Mouse (Mus musculus): ENCODE results near the gene Borcs8. TPM values are rescaled to one million over a fixed set of nuclear protein-coding genes. Genes with fewer than 3 reads are reported as not detected.

Borcs8 gene
- polyA plus RNA-seq, 2 experiments: 61.8 to 84.2 TPM

DNA sequence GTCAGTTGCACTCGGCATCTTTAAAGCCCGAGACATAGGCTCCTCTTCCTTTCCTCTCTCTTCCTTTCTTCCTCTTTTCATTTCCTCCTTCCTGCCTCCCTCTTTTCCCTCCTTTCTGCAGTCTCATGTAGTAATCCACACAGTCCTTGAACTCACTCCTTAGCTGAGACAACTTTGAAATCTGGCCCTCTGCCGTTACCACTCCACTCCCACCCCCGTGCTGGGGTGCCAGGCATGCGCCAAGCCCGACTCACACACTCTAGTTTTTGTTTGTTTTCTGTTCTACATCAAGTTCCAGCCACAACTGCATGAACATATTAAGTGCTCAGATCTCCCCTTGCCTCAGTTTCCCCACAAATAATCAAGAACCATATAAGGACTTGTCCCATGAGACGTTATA lies 34.4 kb upstream of the Borcs8 start:
- ATAC-seq (ENCODE audit: low FRiP score, low read depth) (no peak), DNase-seq (ENCODE audit: low spot score) (no peak)
- H3K9me3 ChIP-seq (ENCODE audit: control insufficient read depth, low read length): no peaks in the 10 kb centered on the region
- H3K4me2 ChIP-seq (replicated peaks; ENCODE audit: low read depth, low read length, severe bottlenecking): no peak overlapping the region
- 77% methylated on average over 7 of the region's 7 CpGs for WGBS
- no peak overlapping the region for H3K9ac ChIP-seq (ENCODE audit: low read depth, low read length, severe bottlenecking)
- no peaks in the 10 kb centered on the region for H3K4me1 ChIP-seq (ENCODE audit: control insufficient read depth, insufficient read depth, low read length)
- H3K4me3 ChIP-seq (replicated peaks; ENCODE audit: low read length): no peak overlapping the region
- no peak for TF ChIP-seq POLR2A (IDR thresholded peaks at IDR 0.05; ENCODE audit: borderline replicate concordance, extremely low read depth, insufficient read depth, insufficient read length)
- H3K36me3 ChIP-seq (ENCODE audit: control insufficient read depth, insufficient read depth, low read length): no peaks in the 10 kb centered on the region
- no peak overlapping the region for H3K27ac ChIP-seq (replicated peaks; ENCODE audit: low read depth, low read length)
- H3K27me3 ChIP-seq (ENCODE audit: control insufficient read depth, insufficient read depth, low read length): peaks cover 1% of the 10 kb centered on the region; the same call in 1 of the 2 replicates

DNA sequence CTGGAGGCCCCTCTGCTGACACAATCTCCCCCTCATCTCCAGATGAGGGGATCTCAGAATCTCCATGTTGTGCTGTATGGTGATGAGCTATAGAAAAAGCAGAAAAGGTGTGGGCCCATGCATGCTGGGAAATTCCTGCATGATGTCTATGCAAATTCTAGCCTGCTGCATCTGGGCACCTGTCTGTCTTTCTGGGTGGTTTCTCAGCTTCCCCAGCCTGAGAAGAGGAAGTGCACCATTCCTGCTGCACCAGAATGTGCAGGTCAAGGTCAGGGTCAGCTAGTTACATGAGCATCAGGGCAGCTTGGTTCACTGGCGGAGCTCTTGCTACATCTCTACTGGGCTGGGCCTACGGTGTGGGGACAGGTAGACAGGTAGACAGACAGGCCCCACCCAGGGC lies 28.8 kb upstream of the Borcs8 start:
- TF ChIP-seq POLR2A (IDR thresholded peaks at IDR 0.05; ENCODE audit: borderline replicate concordance, extremely low read depth, insufficient read depth, insufficient read length): no peak
- WGBS: 94% methylated on average over 2 of the region's 2 CpGs
- Histone ChIP-seq H3K4me1 (ENCODE audit: control insufficient read depth, insufficient read depth, low read length) (no peaks in the 10 kb centered on the region), H3K4me3 (replicated peaks; ENCODE audit: low read length) (no peak overlapping the region), H3K36me3 (ENCODE audit: control insufficient read depth, insufficient read depth, low read length) (no peaks in the 10 kb centered on the region), H3K9ac (ENCODE audit: low read depth, low read length, severe bottlenecking) (no peak overlapping the region), H3K4me2 (replicated peaks; ENCODE audit: low read depth, low read length, severe bottlenecking) (no peak overlapping the region), H3K27me3 (ENCODE audit: control insufficient read depth, insufficient read depth, low read length) (peaks cover 52% of the 10 kb centered on the region), H3K27ac (replicated peaks; ENCODE audit: low read depth, low read length) (no peak overlapping the region), H3K9me3 (ENCODE audit: control insufficient read depth, low read length) (no peaks in the 10 kb centered on the region)
- no peak for DNase-seq (ENCODE audit: low spot score)
- no peak for ATAC-seq (ENCODE audit: low FRiP score, low read depth)

DNA sequence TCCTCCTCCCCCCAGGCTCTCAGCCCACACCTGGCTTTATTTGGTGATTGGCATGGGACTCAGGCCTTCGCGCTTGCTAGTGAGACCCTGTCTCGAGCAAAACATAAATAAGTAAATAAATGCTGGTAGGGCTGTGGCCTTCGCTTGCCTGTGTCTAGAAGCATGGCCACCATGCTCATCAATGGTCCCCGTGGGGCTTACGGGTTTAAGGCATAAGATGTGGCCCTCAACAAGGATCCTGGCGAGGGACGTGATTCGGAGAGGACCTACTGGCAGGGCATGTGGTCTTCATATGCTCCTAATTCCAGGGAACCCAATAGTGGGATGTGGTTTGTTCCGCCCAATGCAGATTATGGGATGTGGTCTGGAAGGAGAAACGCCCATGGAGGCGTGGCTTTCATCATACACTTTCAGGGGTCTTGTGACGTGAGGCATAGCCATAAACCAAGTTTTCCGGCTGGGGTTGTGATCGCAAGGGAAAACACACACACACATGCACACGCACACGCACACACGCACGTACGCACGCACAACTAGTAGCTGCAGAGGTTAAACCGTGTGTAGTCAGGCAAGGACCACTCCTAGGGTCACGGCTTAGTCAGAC lies 28.0 kb upstream of the Borcs8 start:
- Histone ChIP-seq H3K9ac (ENCODE audit: low read depth, low read length, severe bottlenecking) (no peak overlapping the region), H3K36me3 (ENCODE audit: control insufficient read depth, insufficient read depth, low read length) (no peaks in the 10 kb centered on the region), H3K4me2 (replicated peaks; ENCODE audit: low read depth, low read length, severe bottlenecking) (no peak overlapping the region), H3K4me3 (replicated peaks; ENCODE audit: low read length) (no peak overlapping the region; the same call in 1 of the 2 replicates), H3K9me3 (ENCODE audit: control insufficient read depth, low read length) (no peaks in the 10 kb centered on the region), H3K27me3 (ENCODE audit: control insufficient read depth, insufficient read depth, low read length) (peaks cover 58% of the 10 kb centered on the region), H3K27ac (replicated peaks; ENCODE audit: low read depth, low read length) (no peak overlapping the region), H3K4me1 (ENCODE audit: control insufficient read depth, insufficient read depth, low read length) (no peaks in the 10 kb centered on the region)
- no peak for TF ChIP-seq POLR2A (IDR thresholded peaks at IDR 0.05; ENCODE audit: borderline replicate concordance, extremely low read depth, insufficient read depth, insufficient read length)
- WGBS: 42% methylated on average over 23 of the region's 23 CpGs
- DNase-seq (ENCODE audit: low spot score) (no peak), ATAC-seq (ENCODE audit: low FRiP score, low read depth) (no peak)

DNA sequence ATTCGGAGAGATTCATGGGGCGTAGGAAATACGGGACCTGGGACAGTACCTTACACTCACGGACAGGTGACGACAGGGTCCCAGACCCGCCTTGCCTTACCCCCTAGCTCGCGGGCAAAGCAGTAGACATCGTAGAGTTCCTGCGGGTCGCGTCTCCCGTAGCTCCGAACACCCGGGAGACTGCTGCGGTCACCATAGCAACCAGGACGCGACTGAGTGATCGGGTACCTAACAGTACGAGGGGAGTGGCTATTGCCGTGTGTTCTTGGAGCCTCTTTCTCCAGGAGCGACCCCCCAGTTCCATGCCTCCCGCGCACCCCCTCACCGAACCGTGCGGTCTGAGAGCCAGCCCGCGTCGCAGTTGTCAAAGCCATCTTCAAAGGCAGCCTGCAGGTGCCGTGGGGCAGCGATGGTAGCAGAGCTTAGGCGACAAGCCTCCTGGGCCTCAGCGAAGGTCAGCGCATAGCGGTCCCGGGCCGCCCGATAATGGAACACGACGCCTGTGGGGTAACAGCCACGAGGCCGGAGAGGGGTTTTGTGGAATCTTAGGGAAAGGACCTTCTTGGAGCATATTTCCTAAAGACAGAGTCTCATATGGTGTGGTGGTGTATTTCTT lies 26.8 kb upstream of the Borcs8 start:
- ATAC-seq (ENCODE audit: low FRiP score, low read depth): no peak
- H3K4me2 ChIP-seq (replicated peaks; ENCODE audit: low read depth, low read length, severe bottlenecking): no peak overlapping the region
- TF ChIP-seq POLR2A (IDR thresholded peaks at IDR 0.05; ENCODE audit: borderline replicate concordance, extremely low read depth, insufficient read depth, insufficient read length): no peak

DNA sequence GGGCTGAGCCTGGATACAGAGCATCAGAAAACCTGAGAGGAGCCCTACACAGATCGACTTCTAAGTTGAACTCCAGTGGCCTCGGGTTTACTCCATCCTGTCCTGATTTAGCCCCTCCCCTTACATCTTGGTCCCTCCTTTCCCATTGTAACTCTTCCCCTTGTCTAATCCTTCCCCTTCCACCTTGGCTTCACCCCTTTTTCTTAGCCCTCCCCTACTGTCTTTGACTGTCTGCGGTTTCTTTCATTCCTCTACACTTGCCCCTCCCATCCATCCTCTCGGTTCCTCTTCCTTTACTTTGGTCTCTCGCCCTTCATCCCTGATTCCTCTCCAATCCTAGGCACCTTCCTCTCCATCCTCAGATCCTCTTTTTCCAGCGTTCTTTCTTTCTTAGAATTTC lies 24.8 kb upstream of the Borcs8 start:
- H3K36me3 ChIP-seq (ENCODE audit: control insufficient read depth, insufficient read depth, low read length): no peaks in the 10 kb centered on the region
- DNase-seq (ENCODE audit: low spot score) (no peak), ATAC-seq (ENCODE audit: low FRiP score, low read depth) (no peak)
- no peak overlapping the region for H3K27ac ChIP-seq (replicated peaks; ENCODE audit: low read depth, low read length)
- H3K27me3 ChIP-seq (ENCODE audit: control insufficient read depth, insufficient read depth, low read length): peaks cover 80% of the 10 kb centered on the region
- H3K9me3 ChIP-seq (ENCODE audit: control insufficient read depth, low read length): no peaks in the 10 kb centered on the region
- WGBS: 19% methylated on average over 6 of the region's 6 CpGs
- H3K4me1 ChIP-seq (ENCODE audit: control insufficient read depth, insufficient read depth, low read length): no peaks in the 10 kb centered on the region
- no peak for TF ChIP-seq POLR2A (IDR thresholded peaks at IDR 0.05; ENCODE audit: borderline replicate concordance, extremely low read depth, insufficient read depth, insufficient read length)
- no peak overlapping the region for H3K4me2 ChIP-seq (replicated peaks; ENCODE audit: low read depth, low read length, severe bottlenecking)
- no peak overlapping the region for H3K9ac ChIP-seq (ENCODE audit: low read depth, low read length, severe bottlenecking)
- no peak overlapping the region for H3K4me3 ChIP-seq (replicated peaks; ENCODE audit: low read length)

More for the DNA sequence above, 26.8 kb upstream of the Borcs8 start:
- 5% methylated on average over 43 of the region's 43 CpGs for WGBS
- no peaks in the 10 kb centered on the region for H3K4me1 ChIP-seq (ENCODE audit: control insufficient read depth, insufficient read depth, low read length)
- no peaks in the 10 kb centered on the region for H3K36me3 ChIP-seq (ENCODE audit: control insufficient read depth, insufficient read depth, low read length)
- H3K27me3 ChIP-seq (ENCODE audit: control insufficient read depth, insufficient read depth, low read length): peaks cover 64% of the 10 kb centered on the region
- DNase-seq (ENCODE audit: low spot score): no peak
- H3K27ac ChIP-seq (replicated peaks; ENCODE audit: low read depth, low read length): no peak overlapping the region
- H3K9me3 ChIP-seq (ENCODE audit: control insufficient read depth, low read length): no peaks in the 10 kb centered on the region
- no peak overlapping the region for H3K4me3 ChIP-seq (replicated peaks; ENCODE audit: low read length)
- no peak overlapping the region for H3K9ac ChIP-seq (ENCODE audit: low read depth, low read length, severe bottlenecking)
